Mouse (Mus musculus) intestine, embryonic 15.5 days (tissue): ENCODE measurements at regions not wholly inside any gene's neighbourhood (a gene's known extent, or its start where the extent isn't known, plus 50 kb on each side); places are given as distances from the start of the nearest gene placed in this dataset.

ENCODE experiments used
- ATAC-seq: fragments of 200-750 bp; cut with Nextera tagmentation; 2 replicates; pipeline ENCODE4 v1.8.0; 2017; ENCODE audit warnings: moderate TSS enrichment, moderate library complexity
- H3K27ac ChIP-seq: fragments of 300-500 bp; sonication (generic); 2 replicates; pipeline ENCODE4 v1.5.1; 2015; ENCODE audit warnings: mild to moderate bottlenecking, inconsistent platforms
- H3K27me3 ChIP-seq: fragments of 300-500 bp; sonication (generic); replicated peaks from 2 replicates; pipeline ENCODE4 v1.6.1; 2015; ENCODE audit warnings: inconsistent platforms
- H3K36me3 ChIP-seq: fragments of 300-500 bp; sonication (generic); 2 replicates; pipeline ENCODE4 v1.6.1; 2015; ENCODE audit warnings: inconsistent platforms
- H3K4me1 ChIP-seq: fragments of 300-500 bp; sonication (generic); replicated peaks from 2 replicates; pipeline ENCODE4 v1.6.1; 2015; ENCODE audit warnings: inconsistent platforms
- H3K4me2 ChIP-seq: fragments of 300-500 bp; sonication (generic); replicated peaks from 2 replicates; pipeline ENCODE4 v1.6.1; 2015; ENCODE audit warnings: mild to moderate bottlenecking, inconsistent platforms
- H3K4me3 ChIP-seq: fragments of 300-500 bp; sonication (generic); replicated peaks from 2 replicates; pipeline ENCODE4 v1.5.1; 2015; ENCODE audit warnings: inconsistent platforms
- H3K9ac ChIP-seq: fragments of 300-500 bp; sonication (generic); 2 replicates; pipeline ENCODE4 v1.6.1; 2015; ENCODE audit warnings: inconsistent platforms
- H3K9me3 ChIP-seq: fragments of 300-500 bp; sonication (generic); 2 replicates; pipeline ENCODE4 v1.6.1; 2016; ENCODE audit warnings: inconsistent platforms
- WGBS: fragments of 180-500 bp; shearing (Covaris S2); methylation state at CpG from one replicate; pipeline ENCODE4 v1.1.7; 2015; 5-methylcytosine and 5-hydroxymethylcytosine counted together

GRCm38 (mm10) chr15:62238503-62239045 lies 1315.8 kb upstream of the A1bg start:
- Histone ChIP-seq H3K36me3 (no peaks in the 10 kb centered on the region), H3K4me1 (no peaks in the 10 kb centered on the region), H3K27ac (no peak overlapping the region), H3K27me3 (no peaks in the 10 kb centered on the region), H3K9me3 (no peaks in the 10 kb centered on the region), H3K4me3 (no peak overlapping the region), H3K9ac (no peak overlapping the region), H3K4me2 (no peak overlapping the region)
- 85% methylated on average over 5 of the region's 5 CpGs for WGBS
- ATAC-seq: no peak

- 80% methylated on average over 2 of the region's 2 CpGs for WGBS
- H3K27ac ChIP-seq: no peak overlapping the region
- H3K9ac ChIP-seq: no peak overlapping the region
- H3K4me2 ChIP-seq: no peak overlapping the region
- H3K9me3 ChIP-seq: no peaks in the 10 kb centered on the region
- no peak for ATAC-seq
- H3K27me3 ChIP-seq: no peaks in the 10 kb centered on the region
- no peaks in the 10 kb centered on the region for H3K4me1 ChIP-seq
- H3K4me3 ChIP-seq: no peak overlapping the region
- no peaks in the 10 kb centered on the region for H3K36me3 ChIP-seq
These were observed 1313.2 kb upstream of the A1bg start for GRCm38 (mm10) chr15:62236056-62236455.

DNA sequence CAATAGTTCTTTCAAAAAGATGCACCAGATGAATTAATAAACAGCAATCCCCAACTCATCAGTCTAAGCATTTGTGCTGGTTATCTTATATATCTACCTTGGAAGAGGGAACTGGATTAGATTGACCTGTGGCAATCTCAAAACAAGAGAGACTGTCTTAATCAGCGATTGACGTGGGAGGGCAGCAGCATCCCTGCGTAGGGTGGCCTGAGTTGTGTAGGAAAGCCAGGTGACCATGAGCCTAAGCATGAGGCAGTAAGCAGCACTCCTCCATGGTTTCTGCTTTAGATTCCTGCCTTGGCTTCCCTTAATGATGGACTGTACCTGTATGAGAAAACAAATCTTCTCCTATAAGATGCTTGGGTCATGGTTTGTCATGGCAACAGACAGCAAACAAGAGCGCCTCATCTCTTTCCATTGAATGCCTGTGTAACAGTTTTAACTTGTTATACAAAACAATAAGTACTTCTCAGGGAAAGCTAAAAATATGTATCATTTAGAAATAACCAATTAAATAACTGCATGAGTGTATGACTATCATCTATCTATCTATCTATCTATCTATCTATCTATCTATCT lies 1311.5 kb upstream of the A1bg start:
- Histone ChIP-seq H3K27me3 (no peaks in the 10 kb centered on the region), H3K9ac (no peak overlapping the region), H3K4me2 (no peak overlapping the region), H3K36me3 (no peaks in the 10 kb centered on the region), H3K9me3 (no peaks in the 10 kb centered on the region), H3K4me1 (no peaks in the 10 kb centered on the region), H3K4me3 (no peak overlapping the region), H3K27ac (no peak overlapping the region)
- WGBS: 90% methylated on average over 4 of the region's 4 CpGs
- ATAC-seq: no peak

- 64% methylated on average over 8 of the region's 8 CpGs for WGBS
- H3K4me2 ChIP-seq: no peak overlapping the region
- no peak overlapping the region for H3K9ac ChIP-seq
- H3K4me1 ChIP-seq: no peaks in the 10 kb centered on the region
- ATAC-seq: no peak
- H3K9me3 ChIP-seq: no peaks in the 10 kb centered on the region
- H3K27ac ChIP-seq: no peak overlapping the region
- no peaks in the 10 kb centered on the region for H3K27me3 ChIP-seq
- H3K36me3 ChIP-seq: no peaks in the 10 kb centered on the region
- H3K4me3 ChIP-seq: no peak overlapping the region
These were observed 1310.3 kb upstream of the A1bg start for GRCm38 (mm10) chr15:62233154-62233553.

DNA sequence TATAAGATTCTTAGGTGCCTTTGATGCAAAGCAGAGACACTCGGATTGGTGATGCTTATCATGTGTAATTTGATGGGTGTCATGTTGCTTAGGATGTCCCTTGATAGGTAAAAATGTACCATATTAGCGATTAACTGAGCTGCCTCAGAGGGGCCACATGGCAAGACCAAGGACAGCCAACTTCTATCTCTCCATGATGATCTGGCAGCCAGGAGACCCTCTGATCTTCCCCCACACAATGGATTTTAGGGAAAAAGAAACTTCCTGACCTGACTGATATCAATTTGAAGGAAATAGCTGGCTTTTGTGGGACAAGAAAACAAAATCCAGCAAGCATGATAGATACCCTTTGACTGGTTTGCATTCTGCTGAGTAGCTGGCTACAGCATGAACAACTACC lies 1308.9 kb upstream of the A1bg start:
- H3K4me3 ChIP-seq: no peak overlapping the region
- no peak for ATAC-seq
- H3K4me2 ChIP-seq: no peak overlapping the region
- H3K27ac ChIP-seq: no peak overlapping the region
- H3K36me3 ChIP-seq: no peaks in the 10 kb centered on the region
- H3K9ac ChIP-seq: no peak overlapping the region
- WGBS: 80% methylated on average over 2 of the region's 2 CpGs
- H3K4me1 ChIP-seq: no peaks in the 10 kb centered on the region
- no peaks in the 10 kb centered on the region for H3K9me3 ChIP-seq
- H3K27me3 ChIP-seq: no peaks in the 10 kb centered on the region

GRCm38 (mm10) chr15:62230773-62231172 lies 1308.0 kb upstream of the A1bg start:
- Histone ChIP-seq H3K4me2 (no peak overlapping the region), H3K9ac (no peak overlapping the region), H3K9me3 (no peaks in the 10 kb centered on the region), H3K36me3 (no peaks in the 10 kb centered on the region), H3K4me1 (no peaks in the 10 kb centered on the region), H3K27me3 (no peaks in the 10 kb centered on the region), H3K4me3 (no peak overlapping the region), H3K27ac (no peak overlapping the region)
- no peak for ATAC-seq
- 92% methylated on average over 5 of the region's 5 CpGs for WGBS

GRCm38 (mm10) chr15:62229491-62230283 lies 1306.9 kb upstream of the A1bg start:
- ATAC-seq: no peak
- H3K9ac ChIP-seq: no peak overlapping the region
- H3K4me3 ChIP-seq: no peak overlapping the region
- no peaks in the 10 kb centered on the region for H3K27me3 ChIP-seq
- no peaks in the 10 kb centered on the region for H3K9me3 ChIP-seq
- no peaks in the 10 kb centered on the region for H3K4me1 ChIP-seq
- no peak overlapping the region for H3K4me2 ChIP-seq
- H3K36me3 ChIP-seq: no peaks in the 10 kb centered on the region
- WGBS: 81% methylated on average over 8 of the region's 8 CpGs
- no peak overlapping the region for H3K27ac ChIP-seq

DNA sequence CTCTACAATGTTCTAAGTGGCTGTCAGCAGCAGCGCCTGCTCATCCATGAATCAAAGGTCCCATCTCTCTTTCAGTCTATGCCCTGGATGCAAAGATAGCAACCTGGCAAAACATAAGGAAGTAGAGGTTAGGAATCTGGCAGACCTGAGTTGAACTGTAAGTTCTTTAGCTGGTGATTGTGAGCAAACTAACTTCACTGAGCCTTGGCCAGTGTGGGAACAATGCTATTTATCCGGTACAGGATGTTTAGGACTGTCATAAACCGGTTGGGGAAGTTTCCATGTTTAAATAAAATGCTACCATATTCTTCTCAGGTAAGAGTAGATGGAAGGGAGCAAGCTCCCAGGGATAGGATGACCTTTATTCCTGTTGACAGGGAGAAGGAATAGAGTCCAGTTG lies 1306.2 kb upstream of the A1bg start:
- ATAC-seq: no peak
- Histone ChIP-seq H3K9ac (no peak overlapping the region), H3K9me3 (no peaks in the 10 kb centered on the region), H3K27ac (no peak overlapping the region), H3K36me3 (no peaks in the 10 kb centered on the region), H3K4me1 (no peaks in the 10 kb centered on the region), H3K4me2 (no peak overlapping the region), H3K4me3 (no peak overlapping the region), H3K27me3 (no peaks in the 10 kb centered on the region)
- 82% methylated on average over 3 of the region's 3 CpGs for WGBS

DNA sequence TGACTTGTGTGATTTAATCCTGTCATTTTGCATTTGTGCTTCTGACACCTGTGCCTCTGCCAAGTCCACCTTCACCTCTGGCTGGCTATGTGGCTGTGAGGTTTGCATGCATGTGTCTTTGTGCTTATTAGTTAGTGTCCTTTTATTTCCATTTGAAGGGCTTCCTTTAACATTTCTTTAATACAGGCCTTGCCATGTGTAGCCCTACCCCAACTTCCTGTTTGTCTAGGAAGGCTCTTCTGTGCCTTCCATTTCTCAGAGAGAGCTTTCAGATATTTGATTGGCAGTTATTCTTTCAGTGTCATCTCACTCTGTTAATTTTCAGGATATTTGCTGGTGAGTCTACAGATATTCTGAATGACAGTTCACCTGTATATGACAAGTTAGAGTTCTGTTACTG lies 1302.0 kb upstream of the A1bg start:
- ATAC-seq: no peak
- Histone ChIP-seq H3K36me3 (no peaks in the 10 kb centered on the region), H3K4me3 (no peak overlapping the region), H3K4me1 (no peaks in the 10 kb centered on the region), H3K4me2 (no peak overlapping the region), H3K27ac (no peak overlapping the region), H3K9ac (no peak overlapping the region), H3K9me3 (no peaks in the 10 kb centered on the region), H3K27me3 (no peaks in the 10 kb centered on the region)

- no peak overlapping the region for H3K27ac ChIP-seq
- H3K4me2 ChIP-seq: no peak overlapping the region
These were observed 1301.4 kb upstream of the A1bg start for GRCm38 (mm10) chr15:62224191-62224590.

DNA sequence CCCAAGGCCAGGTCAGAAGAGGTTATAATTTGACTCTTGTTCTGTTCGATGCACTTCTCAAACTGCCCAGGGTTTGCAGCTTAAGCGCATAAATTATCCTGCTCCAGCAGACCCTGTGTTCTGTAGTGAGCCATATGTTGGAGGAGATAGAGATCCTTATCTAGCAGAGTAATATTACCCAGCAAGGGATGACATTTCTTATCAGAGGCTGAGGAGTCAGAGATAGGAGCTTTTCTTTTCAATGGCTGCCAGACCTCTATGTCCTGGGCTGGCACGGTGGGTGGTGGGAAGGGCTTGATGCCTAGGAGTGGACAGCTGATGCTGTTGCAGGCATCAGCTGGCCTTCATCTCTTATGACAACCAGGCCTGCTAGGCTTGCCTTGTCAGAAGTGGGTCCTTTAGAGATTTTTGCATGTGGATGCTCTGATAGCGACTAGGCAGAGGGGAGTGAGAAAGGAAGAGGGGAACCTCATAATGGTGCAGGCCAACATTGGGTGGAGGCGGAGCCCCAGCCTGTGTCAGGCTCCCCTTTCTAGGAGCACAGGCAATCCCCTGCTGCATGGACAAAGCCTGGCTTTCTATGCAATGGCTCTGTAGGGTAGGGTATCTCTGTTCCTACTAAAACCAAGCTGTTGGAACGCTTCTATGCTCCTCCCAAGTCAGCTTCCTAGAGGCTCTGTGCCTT lies 1300.5 kb upstream of the A1bg start:
- Histone ChIP-seq H3K4me1 (no peaks in the 10 kb centered on the region), H3K4me3 (no peak overlapping the region), H3K4me2 (no peak overlapping the region), H3K36me3 (no peaks in the 10 kb centered on the region), H3K9me3 (no peaks in the 10 kb centered on the region), H3K9ac (no peak overlapping the region), H3K27me3 (no peaks in the 10 kb centered on the region), H3K27ac (no peak overlapping the region)
- ATAC-seq: 0 out of 2 replicates have a peak, but pooled peaks have one; percentile 34
- 69% methylated on average over 6 of the region's 6 CpGs for WGBS

More at GRCm38 (mm10) chr15:62224191-62224590, 1301.4 kb upstream of the A1bg start:
- H3K9me3 ChIP-seq: no peaks in the 10 kb centered on the region
- H3K27me3 ChIP-seq: no peaks in the 10 kb centered on the region
- H3K4me3 ChIP-seq: no peak overlapping the region
- H3K4me1 ChIP-seq: no peaks in the 10 kb centered on the region
- 93% methylated on average over 3 of the region's 3 CpGs for whole genome bisulfite sequencing
- ATAC-seq: no peak
- no peak overlapping the region for H3K9ac ChIP-seq
- H3K36me3 ChIP-seq: no peaks in the 10 kb centered on the region

- H3K27me3 ChIP-seq: no peaks in the 10 kb centered on the region
- H3K4me2 ChIP-seq: no peak overlapping the region
- 63% methylated on average over 5 of the region's 5 CpGs for WGBS
- H3K4me1 ChIP-seq: no peaks in the 10 kb centered on the region
- no peaks in the 10 kb centered on the region for H3K36me3 ChIP-seq
- H3K4me3 ChIP-seq: no peak overlapping the region
- H3K9me3 ChIP-seq: no peaks in the 10 kb centered on the region
- no peak overlapping the region for H3K27ac ChIP-seq
- H3K9ac ChIP-seq: no peak overlapping the region
- no peak for ATAC-seq
These were observed 1299.9 kb upstream of the A1bg start for GRCm38 (mm10) chr15:62222731-62223130.
